Mouse (Mus musculus): ENCODE measurements around the gene Dctn1. TPM values are rescaled to one million over a fixed set of nuclear protein-coding genes. Genes with fewer than 3 reads are reported as not detected.

Gene Dctn1
- polyA plus RNA-seq, 1 experiment from 2014 or later = 47.1 TPM

GRCm38 (mm10) chr6:83245134-83245533, 79.4 kb downstream of the Dctn1 start:
- H3K27me3 ChIP-seq (replicated peaks; ENCODE audit: control insufficient read depth, insufficient read depth, low read length) = no peaks in the 10 kb centered on the region
- H3K27ac ChIP-seq (ENCODE audit: low read depth, low read length) = no peak overlapping the region
- peaks cover 3% of the 10 kb centered on the region; the same call in 1 of the 2 replicates for H3K4me1 ChIP-seq (replicated peaks; ENCODE audit: control insufficient read depth, insufficient read depth, low read length)
- 68% methylated on average over 6 of the region's 6 CpGs for WGBS
- no peak overlapping the region for H3K4me2 ChIP-seq (replicated peaks; ENCODE audit: low read depth)
- no peak overlapping the region for H3K4me3 ChIP-seq (ENCODE audit: low read depth, low read length)
- ATAC-seq = no peak
- TF ChIP-seq CTCF (IDR thresholded peaks at IDR 0.05; ENCODE audit: low read depth) = no peak
- H3K9me3 ChIP-seq (ENCODE audit: control insufficient read depth) = no peaks in the 10 kb centered on the region
- no peaks in the 10 kb centered on the region for H3K36me3 ChIP-seq (ENCODE audit: control insufficient read depth, insufficient read depth)
- H3K9ac ChIP-seq (ENCODE audit: low read depth, low read length) = no peak overlapping the region

- no peak for TF ChIP-seq CTCF (IDR thresholded peaks at IDR 0.05; ENCODE audit: low read depth)
- H3K4me2 ChIP-seq (replicated peaks; ENCODE audit: low read depth) = no peak overlapping the region
- WGBS = 95% methylated on average over 1 of the region's 1 CpGs
- no peaks in the 10 kb centered on the region for H3K27me3 ChIP-seq (replicated peaks; ENCODE audit: control insufficient read depth, insufficient read depth, low read length)
- peaks cover 3% of the 10 kb centered on the region; the same call in 1 of the 2 replicates for H3K4me1 ChIP-seq (replicated peaks; ENCODE audit: control insufficient read depth, insufficient read depth, low read length)
- H3K4me3 ChIP-seq (ENCODE audit: low read depth, low read length) = no peak overlapping the region
- H3K27ac ChIP-seq (ENCODE audit: low read depth, low read length) = no peak overlapping the region
- no peak overlapping the region for H3K9ac ChIP-seq (ENCODE audit: low read depth, low read length)
- no peaks in the 10 kb centered on the region for H3K36me3 ChIP-seq (ENCODE audit: control insufficient read depth, insufficient read depth)
- H3K9me3 ChIP-seq (ENCODE audit: control insufficient read depth) = no peaks in the 10 kb centered on the region
- ATAC-seq = no peak
Observed at GRCm38 (mm10) chr6:83245997-83246396, 80.3 kb downstream of the Dctn1 start.

- no peak for TF ChIP-seq CTCF (IDR thresholded peaks at IDR 0.05; ENCODE audit: low read depth)
- Histone ChIP-seq H3K4me2 (replicated peaks; ENCODE audit: low read depth) (no peak overlapping the region), H3K27me3 (replicated peaks; ENCODE audit: control insufficient read depth, insufficient read depth, low read length) (no peaks in the 10 kb centered on the region), H3K9me3 (ENCODE audit: control insufficient read depth) (no peaks in the 10 kb centered on the region), H3K4me3 (ENCODE audit: low read depth, low read length) (no peak overlapping the region), H3K27ac (ENCODE audit: low read depth, low read length) (no peak overlapping the region), H3K9ac (ENCODE audit: low read depth, low read length) (no peak overlapping the region), H3K4me1 (replicated peaks; ENCODE audit: control insufficient read depth, insufficient read depth, low read length) (peaks cover 3% of the 10 kb centered on the region; the same call in 1 of the 2 replicates), H3K36me3 (ENCODE audit: control insufficient read depth, insufficient read depth) (no peaks in the 10 kb centered on the region)
- ATAC-seq = no peak
- WGBS = 96% methylated on average over 4 of the region's 4 CpGs
Observed at GRCm38 (mm10) chr6:83246750-83247149, 81.0 kb downstream of the Dctn1 start.

DNA sequence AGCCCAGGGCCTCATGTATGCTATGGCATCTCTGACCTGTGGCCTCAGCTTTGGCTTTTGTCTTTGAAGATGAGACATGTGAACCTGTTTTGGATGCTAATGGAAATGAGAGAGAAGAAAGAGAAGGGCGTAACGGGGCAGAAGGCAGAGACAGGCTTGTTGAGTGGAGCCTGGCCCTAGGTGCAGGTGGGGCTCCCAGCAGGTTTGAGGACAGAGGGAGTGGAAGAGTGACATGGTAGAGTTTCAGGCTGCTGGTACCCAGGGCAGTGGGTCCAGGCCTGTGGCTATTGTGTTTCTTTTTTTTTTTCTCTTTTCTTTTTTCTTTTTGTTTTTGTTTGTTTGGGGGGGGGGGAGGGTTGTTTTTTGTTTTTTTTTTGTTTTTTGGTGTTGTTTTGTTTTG, 81.4 kb downstream of the Dctn1 start:
- Histone ChIP-seq H3K4me1 (replicated peaks; ENCODE audit: control insufficient read depth, insufficient read depth, low read length) (peaks cover 3% of the 10 kb centered on the region; the same call in 1 of the 2 replicates), H3K36me3 (ENCODE audit: control insufficient read depth, insufficient read depth) (no peaks in the 10 kb centered on the region), H3K4me2 (replicated peaks; ENCODE audit: low read depth) (no peak overlapping the region), H3K4me3 (ENCODE audit: low read depth, low read length) (no peak overlapping the region), H3K27ac (ENCODE audit: low read depth, low read length) (no peak overlapping the region), H3K9me3 (ENCODE audit: control insufficient read depth) (no peaks in the 10 kb centered on the region), H3K27me3 (replicated peaks; ENCODE audit: control insufficient read depth, insufficient read depth, low read length) (no peaks in the 10 kb centered on the region), H3K9ac (ENCODE audit: low read depth, low read length) (no peak overlapping the region)
- ATAC-seq = no peak
- 95% methylated on average over 2 of the region's 2 CpGs for whole genome bisulfite sequencing
- no peak for TF ChIP-seq CTCF (IDR thresholded peaks at IDR 0.05; ENCODE audit: low read depth)

Other genes starting within 250 kb of the Dctn1 start
- gene Sema4f, start 226.2 kb upstream of the Dctn1 start, polyA plus RNA-seq (2015; fragmentation: Nextera tagmentation; extraction: Ambion mirVana) = 0.56 and 0.64 TPM in 2 replicates
- 0.16 TPM in 1 of 2 replicates, not detected in the other for gene M1ap, start 219.0 kb upstream of the Dctn1 start, polyA plus RNA-seq (2015; fragmentation: Nextera tagmentation; extraction: Ambion mirVana)
- 7.7 and 8.8 TPM in 2 replicates for gene Dok1, start 132.4 kb upstream of the Dctn1 start, polyA plus RNA-seq (2015; fragmentation: Nextera tagmentation; extraction: Ambion mirVana)
- 4.1 and 4.7 TPM in 2 replicates for gene Loxl3, start 131.7 kb upstream of the Dctn1 start, polyA plus RNA-seq (2015; fragmentation: Nextera tagmentation; extraction: Ambion mirVana)
- 191 and 210 TPM in 2 replicates for gene Aup1, start 111.4 kb upstream of the Dctn1 start, polyA plus RNA-seq (2015; fragmentation: Nextera tagmentation; extraction: Ambion mirVana)
- gene Htra2, start 110.6 kb upstream of the Dctn1 start, polyA plus RNA-seq (2015; fragmentation: Nextera tagmentation; extraction: Ambion mirVana) = 22.7 and 24.0 TPM in 2 replicates
- 24.8 and 27.1 TPM in 2 replicates for gene Dqx1, start 108.1 kb upstream of the Dctn1 start, polyA plus RNA-seq (2015; fragmentation: Nextera tagmentation; extraction: Ambion mirVana)
- 7.6 and 8.4 TPM in 2 replicates for gene Tlx2, start 95.6 kb upstream of the Dctn1 start, polyA plus RNA-seq (2015; fragmentation: Nextera tagmentation; extraction: Ambion mirVana)
- gene Pcgf1, start 88.1 kb upstream of the Dctn1 start, polyA plus RNA-seq (2015; fragmentation: Nextera tagmentation; extraction: Ambion mirVana) = 13.6 and 14.4 TPM in 2 replicates
- 0.23 TPM in 1 of 2 replicates, not detected in the other for gene Lbx2, start 79.6 kb upstream of the Dctn1 start, polyA plus RNA-seq (2015; fragmentation: Nextera tagmentation; extraction: Ambion mirVana)
- 0.84 and 1.3 TPM in 2 replicates for gene Ccdc142, start 64.3 kb upstream of the Dctn1 start, polyA plus RNA-seq (2015; fragmentation: Nextera tagmentation; extraction: Ambion mirVana)
- gene Gm42688, start 64.3 kb upstream of the Dctn1 start, polyA plus RNA-seq (2015; fragmentation: Nextera tagmentation; extraction: Ambion mirVana) = 1.1 and 1.2 TPM in 2 replicates
- 113 and 115 TPM in 2 replicates for gene Mrpl53, start 56.9 kb upstream of the Dctn1 start, polyA plus RNA-seq (2015; fragmentation: Nextera tagmentation; extraction: Ambion mirVana)
- 18.4 and 20.9 TPM in 2 replicates for gene Mogs, start 50.4 kb upstream of the Dctn1 start, polyA plus RNA-seq (2015; fragmentation: Nextera tagmentation; extraction: Ambion mirVana)
- 69.1 and 72.7 TPM in 2 replicates for gene Wbp1, start 44.4 kb upstream of the Dctn1 start, polyA plus RNA-seq (2015; fragmentation: Nextera tagmentation; extraction: Ambion mirVana)
- 6.0 and 8.5 TPM in 2 replicates for gene Ino80b, start 40.5 kb upstream of the Dctn1 start, polyA plus RNA-seq (2015; fragmentation: Nextera tagmentation; extraction: Ambion mirVana)
- gene Rtkn, start 30.5 kb upstream of the Dctn1 start, polyA plus RNA-seq (2015; fragmentation: Nextera tagmentation; extraction: Ambion mirVana) = 19.7 and 21.1 TPM in 2 replicates
- 1.0 and 1.2 TPM in 2 replicates for gene Wdr54, start 9.5 kb upstream of the Dctn1 start, polyA plus RNA-seq (2015; fragmentation: Nextera tagmentation; extraction: Ambion mirVana)
- gene 1700003E16Rik, start 9.5 kb upstream of the Dctn1 start, polyA plus RNA-seq (2015; fragmentation: Nextera tagmentation; extraction: Ambion mirVana) = 0.60 and 1.0 TPM in 2 replicates
- gene Slc4a5, start 53.9 kb downstream of the Dctn1 start, polyA plus RNA-seq (2015; fragmentation: Nextera tagmentation; extraction: Ambion mirVana) = 1.5 and 1.7 TPM in 2 replicates
- 17.6 and 18.4 TPM in 2 replicates for gene Mthfd2, start 160.0 kb downstream of the Dctn1 start, polyA plus RNA-seq (2015; fragmentation: Nextera tagmentation; extraction: Ambion mirVana)
- 29.7 and 30.8 TPM in 2 replicates for gene Mob1a, start 160.1 kb downstream of the Dctn1 start, polyA plus RNA-seq (2015; fragmentation: Nextera tagmentation; extraction: Ambion mirVana)
- gene Bola3, start 183.2 kb downstream of the Dctn1 start, polyA plus RNA-seq (2015; fragmentation: Nextera tagmentation; extraction: Ambion mirVana) = 167 and 184 TPM in 2 replicates

Data from intestine, postnatal 0 days (tissue).